Mouse (Mus musculus) Muller cell, postnatal 12 days (primary cell): ENCODE measurements at regions not wholly inside any gene's neighbourhood (a gene's known extent, or its start where the extent isn't known, plus 50 kb on each side); places are given as distances from the start of the nearest gene placed in this dataset.
"Not testable (repeated sequence)": the region's sequence is repeated elsewhere in the genome, so short reads cannot be mapped to it uniquely, and the experiment has no call there.

Experiments
- DNase-seq: peaks from one replicate; pipeline ENCODE4 v3.0.0-alpha.2; 2015; ENCODE audit errors: inconsistent ontology term

- not testable (repeated sequence) for DNase-seq
These were observed 64.1 kb upstream of the Ces1h start for GRCm38 (mm10) chr8:93443631-93444030.

DNA sequence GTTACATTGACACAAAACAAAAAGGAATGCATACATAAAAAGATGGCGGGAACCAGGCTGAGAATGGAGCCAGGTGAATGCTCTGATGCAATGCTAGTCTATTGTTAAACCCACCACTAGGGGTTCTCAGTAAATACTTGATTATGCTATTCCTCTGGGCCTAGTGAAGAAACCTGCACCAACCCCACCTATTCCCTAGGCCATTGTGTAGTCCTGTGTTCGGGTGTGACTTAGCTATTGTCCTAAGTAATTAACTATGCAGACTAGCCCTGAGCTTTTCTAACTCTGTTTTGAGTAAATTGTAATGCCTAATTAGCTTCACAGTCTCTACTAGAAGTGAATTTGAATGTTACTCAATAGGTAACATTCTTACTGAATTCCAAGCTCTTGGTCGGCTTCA, 62.4 kb upstream of the Ces1h start:
- no peak for DNase-seq

GRCm38 (mm10) chr8:93436586-93436985, 57.1 kb upstream of the Ces1h start:
- not testable (repeated sequence) for DNase-seq

DNA sequence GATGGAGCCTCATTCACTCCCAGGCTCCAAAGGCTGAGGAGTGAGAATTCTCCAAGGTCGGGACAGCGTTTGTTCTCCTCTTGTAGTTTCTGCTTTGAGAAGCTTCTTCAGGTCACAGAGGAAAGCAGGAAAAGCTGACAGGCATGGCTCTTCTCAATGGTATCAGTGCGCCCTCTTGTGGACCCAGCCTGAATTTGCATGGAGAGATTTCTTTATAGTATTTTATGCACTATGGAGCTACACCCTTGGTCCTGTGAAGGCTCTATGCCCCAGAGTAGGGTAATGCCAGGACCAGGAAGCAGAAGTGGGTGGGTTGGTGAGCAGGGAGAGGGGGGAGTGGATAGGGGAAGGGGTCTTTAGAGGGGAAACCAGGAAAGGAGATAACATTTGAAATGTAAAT, 51.1 kb upstream of the Ces1h start:
- DNase-seq: peak; percentile 32
